Mouse (Mus musculus) stomach, adult 2 months (tissue): ENCODE measurements around the gene Slc43a1. TPM values are rescaled to one million over a fixed set of nuclear protein-coding genes. Genes with fewer than 3 reads are reported as not detected.

ENCODE experiments used
- polyA plus RNA-seq: library from polyadenylated mRNA; depleted of rRNA; stranded (reverse); fragments of >200 nt; gene quantifications from 2 replicates; pipeline ENCODE4 v1.2.3, GENCODE M21; 2012; rRNA removed

Slc43a1 gene
- polyA plus RNA-seq: 1.2 and 1.4 TPM in 2 replicates

DNA sequence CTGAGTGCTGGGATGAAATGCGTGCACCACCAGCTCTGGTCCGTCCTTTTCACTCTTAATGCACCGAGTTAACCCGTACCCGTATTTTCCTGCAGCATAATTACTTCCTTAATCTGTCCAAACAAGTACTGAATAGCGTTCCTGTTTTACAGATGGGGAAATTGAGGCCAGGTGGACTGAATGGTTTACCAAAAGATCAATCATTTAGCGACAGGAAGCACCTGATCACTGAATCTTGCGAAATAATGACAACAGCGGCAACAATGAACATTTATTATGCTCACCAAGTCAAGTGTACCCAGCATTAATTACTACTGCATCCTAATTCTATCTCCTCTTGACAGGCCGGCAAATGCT is at the start of gene Slc43a1:
Gene Slc43a1, plus strand, starts transcription at position 258 of the 357 bp plus-strand sequence.

DNA sequence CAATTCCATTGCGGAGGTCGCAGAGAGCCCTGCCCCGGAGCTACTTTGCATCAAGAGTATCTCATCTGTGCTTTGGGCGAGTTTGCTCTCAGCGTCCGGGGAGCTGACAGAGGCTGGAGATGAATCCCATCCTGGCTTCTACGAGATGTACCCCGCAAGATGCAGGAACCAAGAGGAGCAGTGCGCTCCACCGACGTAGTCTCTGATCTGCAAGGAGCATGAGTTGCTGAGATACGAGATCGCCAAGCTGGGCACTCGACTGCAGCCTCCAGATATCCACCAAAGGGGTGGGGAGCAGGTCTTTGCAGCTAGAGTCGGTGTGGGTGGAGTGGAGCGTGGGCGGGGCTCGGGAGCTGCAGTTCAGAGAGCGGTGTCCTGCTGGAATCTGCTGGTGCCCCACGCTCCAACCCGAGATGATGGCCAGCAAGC is 40.1 kb upstream of the Slc43a1 start, which contains the start of gene Ube2l6:
Gene Ube2l6, plus strand, starts transcription at position 336 of the 429 bp plus-strand sequence.

GRCm38 (mm10) chr2:84822552-84822951 is 16.1 kb upstream of the Slc43a1 start, which contains the start of gene Smtnl1:
Smtnl1 (minus strand) TSS chr2:84822652.

GRCm38 (mm10) chr2:84826488-84827282 is 12.0 kb upstream of the Slc43a1 start, which contains the start of gene Timm10:
Timm10 (plus strand) TSS chr2:84826997.

DNA sequence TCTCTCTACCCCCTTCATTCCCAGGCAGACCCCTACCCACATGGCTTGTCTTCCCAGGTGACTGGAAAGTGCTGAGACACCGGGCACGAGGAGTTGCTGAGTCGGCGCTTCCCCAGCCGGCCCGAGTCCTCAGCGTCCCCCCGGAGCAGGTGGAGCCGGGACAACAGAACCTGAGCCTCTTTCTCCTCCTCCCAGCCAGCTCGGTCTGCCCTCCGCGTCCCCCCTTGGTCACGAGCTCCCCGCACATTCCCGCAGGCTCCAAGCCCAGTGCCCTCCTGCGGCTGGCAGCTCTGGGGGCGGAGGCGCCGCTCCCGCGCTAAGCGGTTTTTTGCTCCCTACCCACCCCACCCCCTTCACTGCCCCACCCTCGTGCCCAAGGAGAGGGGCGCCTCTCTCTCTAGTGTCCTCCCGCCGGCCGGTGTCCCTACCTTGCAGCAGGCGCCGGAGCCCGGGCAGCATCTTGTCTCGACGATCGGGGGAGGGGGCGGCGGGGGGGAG is 47.6 kb downstream of the Slc43a1 start, which contains the start of gene Rtn4rl2:
Gene Rtn4rl2, minus strand, starts transcription at position 477 of the 498 bp plus-strand sequence.

Other genes with a start within 250 kb of the Slc43a1 start
- 14.4 and 24.0 TPM in 2 replicates for gene Ctnnd1, start 188.1 kb upstream of the Slc43a1 start, polyA plus RNA-seq
- not detected in 2 replicates for gene Btbd18, start 179.8 kb upstream of the Slc43a1 start, polyA plus RNA-seq
- 22.8 and 39.0 TPM in 2 replicates for gene Selenoh, start 168.1 kb upstream of the Slc43a1 start, polyA plus RNA-seq
- gene Gm28635, start 160.8 kb upstream of the Slc43a1 start, polyA plus RNA-seq: not detected in 2 replicates
- 3.5 and 4.1 TPM in 2 replicates for gene Med19, start 160.4 kb upstream of the Slc43a1 start, polyA plus RNA-seq
- gene Tmx2, start 159.7 kb upstream of the Slc43a1 start, polyA plus RNA-seq: 32.9 and 35.4 TPM in 2 replicates
- gene Zdhhc5, start 123.7 kb upstream of the Slc43a1 start, polyA plus RNA-seq: 22.6 and 27.1 TPM in 2 replicates
- 3.3 and 4.6 TPM in 2 replicates for gene Clp1, start 111.5 kb upstream of the Slc43a1 start, polyA plus RNA-seq
- gene Ypel4, start 104.8 kb upstream of the Slc43a1 start, polyA plus RNA-seq: 2.1 and 2.3 TPM in 2 replicates
- gene Gm19426, start 95.2 kb upstream of the Slc43a1 start, polyA plus RNA-seq: 0.25 and 0.49 TPM in 2 replicates
- gene Serping1, start 63.4 kb upstream of the Slc43a1 start, polyA plus RNA-seq: 128 and 145 TPM in 2 replicates
- gene Ube2l6, start 40.0 kb upstream of the Slc43a1 start, polyA plus RNA-seq: 6.0 and 6.2 TPM in 2 replicates
- 0.66 and 1.2 TPM in 2 replicates for gene Smtnl1, start 16.2 kb upstream of the Slc43a1 start, polyA plus RNA-seq
- gene Timm10, start 11.9 kb upstream of the Slc43a1 start, polyA plus RNA-seq: 10.0 and 11.9 TPM in 2 replicates
- gene Rtn4rl2, start 47.9 kb downstream of the Slc43a1 start, polyA plus RNA-seq: 2.2 and 3.4 TPM in 2 replicates
- 11.1 and 18.0 TPM in 2 replicates for gene Slc43a3, start 97.7 kb downstream of the Slc43a1 start, polyA plus RNA-seq
- gene Prg2, start 141.6 kb downstream of the Slc43a1 start, polyA plus RNA-seq: 0.32 TPM in 1 of 2 replicates, not detected in the other
- gene Prg3, start 149.4 kb downstream of the Slc43a1 start, polyA plus RNA-seq: not detected in 2 replicates
- 30.6 and 34.4 TPM in 2 replicates for gene Ssrp1, start 198.4 kb downstream of the Slc43a1 start, polyA plus RNA-seq
- 0.42 and 0.67 TPM in 2 replicates for gene P2rx3, start 198.6 kb downstream of the Slc43a1 start, polyA plus RNA-seq
- 75.1 and 83.2 TPM in 2 replicates for gene Tnks1bp1, start 209.2 kb downstream of the Slc43a1 start, polyA plus RNA-seq